Mouse (Mus musculus): Measurements from ENCODE around the gene Cyp4a29.
"Not testable (repeated sequence)": the region's sequence is repeated elsewhere in the genome, so short reads cannot be mapped to it uniquely, and the experiment has no call there.

Cyp4a29 gene

GRCm38 (mm10) chr4:115241784-115242183 is at the start of gene Cyp4a29:
Cyp4a29 (plus strand) TSS chr4:115242084.
- DNase-seq (ENCODE audit: extremely low read depth, low read depth, low spot score): no peak

GRCm38 (mm10) chr4:115232901-115233300 is 9.0 kb upstream of the Cyp4a29 start:
- not testable (repeated sequence) for DNase-seq (ENCODE audit: extremely low read depth, low read depth, low spot score)

GRCm38 (mm10) chr4:115236462-115237096 is 5.3 kb upstream of the Cyp4a29 start:
- DNase-seq (ENCODE audit: extremely low read depth, low read depth, low spot score): no peak

GRCm38 (mm10) chr4:115264687-115265569 is 23.0 kb downstream of the Cyp4a29 start:
- DNase-seq (ENCODE audit: extremely low read depth, low read depth, low spot score): not testable (repeated sequence)

GRCm38 (mm10) chr4:115278215-115278982 is 36.5 kb downstream of the Cyp4a29 start:
- DNase-seq (ENCODE audit: extremely low read depth, low read depth, low spot score): not testable (repeated sequence)

GRCm38 (mm10) chr4:115280342-115280741 is 38.5 kb downstream of the Cyp4a29 start:
- DNase-seq (ENCODE audit: extremely low read depth, low read depth, low spot score): no peak

GRCm38 (mm10) chr4:115280779-115281178 is 38.9 kb downstream of the Cyp4a29 start:
- DNase-seq (ENCODE audit: extremely low read depth, low read depth, low spot score): not testable (repeated sequence)

- not testable (repeated sequence) for DNase-seq (ENCODE audit: extremely low read depth, low read depth, low spot score)
These were observed 39.4 kb downstream of the Cyp4a29 start for GRCm38 (mm10) chr4:115281231-115281767.

GRCm38 (mm10) chr4:115298746-115299145 is 56.9 kb downstream of the Cyp4a29 start, which contains the start of gene Cyp4a12a:
Cyp4a12a (plus strand) TSS chr4:115299046.
- DNase-seq (ENCODE audit: extremely low read depth, low read depth, low spot score): not testable (repeated sequence)

Data from fat pad, adult 2 months (tissue).